Mouse (Mus musculus) hindbrain, embryonic 16.5 days (tissue): ENCODE results near the gene Ppl. TPM values are rescaled to one million over a fixed set of nuclear protein-coding genes. Genes with fewer than 3 reads are reported as not detected.
A peak's percentile ranks its signal among the peaks of the same experiment; 100 is the strongest.

ENCODE experiments used
- ATAC-seq: fragments of 200-750 bp; cut with Nextera tagmentation; 2 replicates; pipeline ENCODE4 v1.8.0; 2017; ENCODE audit warnings: moderate TSS enrichment, moderate library complexity
- H3K27ac ChIP-seq: fragments of 300-500 bp; sonication (generic); 2 replicates; pipeline ENCODE4 v1.5.1; 2014; ENCODE audit warnings: low read depth, mild to moderate bottlenecking, control low read depth, low read length, moderate library complexity
- H3K27me3 ChIP-seq: fragments of 300-500 bp; sonication (generic); replicated peaks from 2 replicates; pipeline ENCODE4 v1.6.1; 2014; ENCODE audit warnings: low read length; ENCODE audit not compliant: control insufficient read depth, insufficient read depth
- H3K36me3 ChIP-seq: fragments of 300-500 bp; sonication (generic); 2 replicates; pipeline ENCODE4 v1.6.1; 2014; ENCODE audit warnings: mild to moderate bottlenecking, low read length, moderate library complexity, mixed read lengths; ENCODE audit not compliant: control insufficient read depth, insufficient read depth
- H3K4me1 ChIP-seq: fragments of 300-500 bp; sonication (generic); 2 replicates; pipeline ENCODE4 v1.6.1; 2014; ENCODE audit warnings: low read depth, low read length; ENCODE audit not compliant: control insufficient read depth, insufficient read depth
- H3K4me2 ChIP-seq: fragments of 300-500 bp; sonication (generic); 2 replicates; pipeline ENCODE4 v1.6.1; 2014; ENCODE audit warnings: mild to moderate bottlenecking, low read length, control low read depth, moderate library complexity
- H3K4me3 ChIP-seq: fragments of 300-500 bp; sonication (generic); 2 replicates; pipeline ENCODE4 v1.5.1; 2014; ENCODE audit warnings: mild to moderate bottlenecking, low read length, control low read depth, moderate library complexity
- H3K9ac ChIP-seq: fragments of 300-500 bp; sonication (generic); 2 replicates; pipeline ENCODE4 v1.6.1; 2014; ENCODE audit warnings: low read depth, mild to moderate bottlenecking, control low read depth, low read length, moderate library complexity
- H3K9me3 ChIP-seq: fragments of 300-500 bp; sonication (generic); 2 replicates; pipeline ENCODE4 v1.6.1; 2014; ENCODE audit warnings: mild to moderate bottlenecking, low read length, moderate library complexity; ENCODE audit not compliant: control insufficient read depth
- WGBS: fragments of 180-500 bp; shearing (Covaris S2); extraction: QIAGEN DNeasy Blood & Tissue Kit; methylation state at CpG from one replicate; pipeline ENCODE4 v1.1.7; 2014; 5-methylcytosine and 5-hydroxymethylcytosine counted together
- polyA plus RNA-seq: library from polyadenylated mRNA; unstranded; fragments of >200 nt; fragmentation: Nextera tagmentation; extraction: Ambion mirVana; gene quantifications from 2 replicates; pipeline ENCODE4 v1.2.1, GENCODE M21; 2015

Ppl gene
- polyA plus RNA-seq, 1 experiment from 2014 or later, result 0.16 TPM

DNA sequence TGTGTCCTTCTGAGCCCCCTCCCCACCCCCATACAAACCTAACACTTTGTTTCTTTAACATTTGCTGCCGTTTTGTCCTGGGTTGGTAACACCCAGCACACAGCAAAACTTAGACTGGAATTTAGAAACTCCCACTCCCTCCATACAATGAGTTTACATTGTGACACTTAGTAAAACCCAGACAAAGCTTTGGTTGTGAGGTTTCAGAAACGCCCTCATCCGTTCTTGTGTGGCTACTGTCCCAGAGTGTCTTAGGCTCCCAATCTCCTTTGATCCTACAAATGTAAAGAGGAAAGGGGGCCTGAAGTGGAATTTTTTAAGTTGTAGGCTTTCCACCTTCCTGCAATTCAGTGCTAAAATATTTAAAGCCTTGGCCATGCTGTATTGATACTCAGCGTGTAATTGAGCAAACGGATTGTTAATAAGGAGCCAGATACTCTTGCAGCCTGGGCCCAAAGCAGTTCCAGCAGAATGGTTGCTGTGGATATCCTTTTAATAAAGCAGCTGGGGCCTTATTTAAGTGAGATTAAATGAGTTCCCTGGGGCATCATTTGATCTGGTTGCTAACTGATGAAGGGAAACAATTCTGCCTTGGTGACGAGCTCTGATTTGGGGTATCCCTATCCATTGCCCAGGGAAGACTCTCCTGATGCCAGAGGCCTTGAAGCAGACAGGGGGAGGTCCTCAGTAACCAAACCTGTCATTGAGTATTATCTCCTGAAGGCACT lies 21.2 kb upstream of the Ppl start:
- H3K4me2 ChIP-seq, result no peak overlapping the region
- H3K27ac ChIP-seq, result peak overlapping the region; percentile 13; the same call in 1 of the 2 replicates
- WGBS, result 29% methylated on average over 6 of the region's 6 CpGs
- no peak for ATAC-seq
- H3K4me1 ChIP-seq, result peaks cover 7% of the 10 kb centered on the region; the same call in 1 of the 2 replicates
- H3K36me3 ChIP-seq, result no peaks in the 10 kb centered on the region
- no peaks in the 10 kb centered on the region for H3K9me3 ChIP-seq
- H3K4me3 ChIP-seq, result no peak overlapping the region
- 0 out of 2 replicates have a peak overlapping the region, but pooled peaks have one; percentile 20 for H3K9ac ChIP-seq
- no peaks in the 10 kb centered on the region for H3K27me3 ChIP-seq

DNA sequence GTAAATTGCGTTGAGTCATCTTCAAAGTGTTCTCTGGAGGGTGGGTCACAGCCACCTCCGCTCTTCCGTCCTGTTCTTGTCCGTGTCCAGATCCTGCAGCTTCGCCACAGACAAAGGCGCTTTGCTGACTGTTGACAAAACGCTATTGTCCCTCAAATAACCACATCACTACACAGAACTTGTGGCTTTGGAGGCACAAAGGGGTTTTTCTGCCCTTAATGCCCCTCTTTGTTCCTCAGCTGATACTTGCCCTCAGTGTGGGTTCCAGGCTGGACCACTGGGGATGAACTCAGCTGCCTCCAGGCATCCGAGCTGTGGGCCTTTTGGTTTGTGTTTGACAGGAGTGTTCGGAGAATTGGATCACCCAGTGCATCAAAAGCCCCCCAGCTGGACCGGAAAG lies 18.3 kb upstream of the Ppl start:
- Histone ChIP-seq H3K9me3 (no peaks in the 10 kb centered on the region), H3K9ac (no peak overlapping the region), H3K4me3 (no peak overlapping the region), H3K4me2 (no peak overlapping the region), H3K27ac (no peak overlapping the region), H3K27me3 (peaks cover 5% of the 10 kb centered on the region), H3K4me1 (peaks cover 23% of the 10 kb centered on the region), H3K36me3 (no peaks in the 10 kb centered on the region)
- WGBS, result 49% methylated on average over 10 of the region's 10 CpGs
- ATAC-seq, result no peak

- H3K27ac ChIP-seq, result no peak within 1 kb of the TSS
- peaks cover 16% of the 10 kb centered on the region for H3K4me1 ChIP-seq
- peak within 1 kb of the TSS; percentile 46 for H3K4me3 ChIP-seq
- 11% methylated on average over 13 of the region's 13 CpGs for WGBS
- peak; percentile 61 for ATAC-seq
- H3K36me3 ChIP-seq, result no peaks in the 10 kb centered on the region
- peaks cover 5% of the 10 kb centered on the region for H3K27me3 ChIP-seq
- peak within 1 kb of the TSS; percentile 93 for H3K4me2 ChIP-seq
- peak within 1 kb of the TSS; percentile 42 for H3K9ac ChIP-seq
- no peaks in the 10 kb centered on the region for H3K9me3 ChIP-seq
Observed at GRCm38 (mm10) chr16:5147037-5147385, 14.8 kb upstream of the Ppl start, which contains the start of gene Sec14l5. Gene Sec14l5, plus strand, starts transcription at chr16:5147109.

DNA sequence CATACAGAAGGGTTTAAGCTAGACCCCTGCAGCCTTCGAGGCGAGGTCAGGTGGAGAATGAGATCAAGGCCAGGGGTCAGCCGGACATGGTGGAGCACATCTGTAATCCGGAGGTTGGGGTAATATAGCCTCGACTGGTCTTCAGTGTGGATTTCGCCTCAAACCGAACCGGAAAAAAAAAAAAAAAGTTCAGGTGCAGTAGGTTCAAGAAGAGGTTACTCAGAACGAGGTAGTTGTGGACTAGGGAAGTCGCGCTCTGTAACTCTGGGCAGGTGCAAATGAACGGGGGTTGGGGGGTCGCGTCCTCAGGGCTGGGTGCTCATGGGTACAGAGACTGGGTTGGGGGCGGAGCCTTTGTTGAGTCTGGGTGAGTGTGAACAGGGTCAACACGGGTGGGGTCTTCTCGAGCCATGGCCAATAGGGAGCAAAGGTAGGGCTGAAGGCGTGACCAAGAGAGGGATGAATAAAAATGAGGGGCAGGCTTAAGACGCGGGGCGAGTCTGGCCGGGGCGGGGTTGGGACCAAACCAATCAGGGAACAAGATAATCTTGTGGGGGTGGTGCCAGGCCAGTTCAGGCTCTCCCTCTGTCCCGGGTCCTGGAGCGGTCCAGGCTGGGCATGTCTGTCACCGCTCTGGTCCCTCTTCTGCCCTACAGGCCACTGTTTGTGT lies 14.3 kb upstream of the Ppl start:
- 2% methylated on average over 26 of the region's 26 CpGs for WGBS
- H3K4me1 ChIP-seq, result peaks cover 16% of the 10 kb centered on the region

GRCm38 (mm10) chr16:5145570-5145969 lies 13.3 kb upstream of the Ppl start:
- H3K4me1 ChIP-seq, result peaks cover 16% of the 10 kb centered on the region
- H3K9ac ChIP-seq, result peak overlapping the region; percentile 48
- no peaks in the 10 kb centered on the region for H3K36me3 ChIP-seq
- peak overlapping the region; percentile 93 for H3K4me2 ChIP-seq
- H3K27me3 ChIP-seq, result peaks cover 5% of the 10 kb centered on the region
- ATAC-seq, result peak; percentile 78
- H3K9me3 ChIP-seq, result no peaks in the 10 kb centered on the region
- H3K4me3 ChIP-seq, result no peak overlapping the region; the same call in 1 of the 2 replicates
- H3K27ac ChIP-seq, result no peak overlapping the region
- 0% methylated on average over 7 of the region's 7 CpGs for WGBS

More for the DNA sequence above, 14.3 kb upstream of the Ppl start:
- H3K9ac ChIP-seq, result peak overlapping the region; percentile 42
- peaks cover 5% of the 10 kb centered on the region for H3K27me3 ChIP-seq
- peak; percentile 92 for ATAC-seq
- H3K4me2 ChIP-seq, result peak overlapping the region; percentile 93
- no peaks in the 10 kb centered on the region for H3K36me3 ChIP-seq
- H3K9me3 ChIP-seq, result no peaks in the 10 kb centered on the region
- peak overlapping the region; percentile 46 for H3K4me3 ChIP-seq
- H3K27ac ChIP-seq, result no peak overlapping the region

DNA sequence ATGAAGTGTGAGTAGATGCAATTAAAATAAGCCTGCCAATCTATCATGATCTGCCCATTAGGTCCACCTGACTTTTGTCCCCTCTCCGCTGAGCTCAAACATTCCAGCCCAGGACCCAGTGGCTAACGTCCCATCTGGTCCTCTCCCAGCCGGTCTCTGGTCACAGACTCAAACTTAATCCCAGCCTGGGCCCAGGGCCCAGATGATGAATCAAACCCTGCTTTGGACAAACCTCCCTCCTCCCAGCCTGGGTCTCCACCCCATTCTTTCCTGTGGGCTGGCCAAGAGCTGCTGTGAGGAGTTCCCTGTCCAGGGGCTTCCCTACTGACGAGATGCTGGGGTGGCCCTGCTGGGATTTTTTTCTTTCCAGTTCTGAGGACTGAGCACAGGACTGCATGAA lies 7.5 kb upstream of the Ppl start:
- 31% methylated on average over 4 of the region's 4 CpGs for WGBS

GRCm38 (mm10) chr16:5137006-5137540 lies 4.9 kb upstream of the Ppl start:
- Histone ChIP-seq H3K27me3 (peaks cover 19% of the 10 kb centered on the region), H3K4me2 (no peak overlapping the region), H3K9me3 (no peaks in the 10 kb centered on the region), H3K36me3 (no peaks in the 10 kb centered on the region), H3K4me1 (peaks cover 2% of the 10 kb centered on the region; the same call in 1 of the 2 replicates), H3K27ac (no peak overlapping the region), H3K4me3 (no peak overlapping the region), H3K9ac (no peak overlapping the region)
- no peak for ATAC-seq
- WGBS, result 41% methylated on average over 12 of the region's 12 CpGs

More for the DNA sequence above, 7.5 kb upstream of the Ppl start:
- Histone ChIP-seq H3K27ac (no peak overlapping the region), H3K4me1 (no peaks in the 10 kb centered on the region), H3K9ac (no peak overlapping the region), H3K27me3 (peaks cover 3% of the 10 kb centered on the region; the same call in 1 of the 2 replicates), H3K4me2 (no peak overlapping the region), H3K9me3 (no peaks in the 10 kb centered on the region), H3K4me3 (no peak overlapping the region), H3K36me3 (no peaks in the 10 kb centered on the region)
- peak; percentile 60 for ATAC-seq

GRCm38 (mm10) chr16:5136505-5136904 lies 4.3 kb upstream of the Ppl start:
- Histone ChIP-seq H3K4me3 (no peak overlapping the region), H3K9ac (no peak overlapping the region), H3K4me2 (no peak overlapping the region), H3K9me3 (no peaks in the 10 kb centered on the region), H3K27me3 (peaks cover 22% of the 10 kb centered on the region), H3K4me1 (peaks cover 3% of the 10 kb centered on the region; the same call in 1 of the 2 replicates), H3K27ac (no peak overlapping the region), H3K36me3 (no peaks in the 10 kb centered on the region)
- 8% methylated on average over 4 of the region's 4 CpGs for WGBS
- no peak for ATAC-seq
